Mouse (Mus musculus) macrophage (primary cell): ENCODE measurements around the gene Pard6b. TPM values are rescaled to one million over a fixed set of nuclear protein-coding genes. Genes with fewer than 3 reads are reported as not detected.
"Not testable (repeated sequence)": the region's sequence is repeated elsewhere in the genome, so short reads cannot be mapped to it uniquely, and the experiment has no call there.

Experiments used
- H3K27ac ChIP-seq: fragments of 350-480 bp; formaldehyde crosslinking; 2 replicates; pipeline ENCODE4 v1.9.0; 2021
- H3K36me3 ChIP-seq: fragments of 350-480 bp; formaldehyde crosslinking; 2 replicates; pipeline ENCODE4 v1.9.0; 2021; ENCODE audit errors: inconsistent target
- H3K4me3 ChIP-seq: fragments of 350-480 bp; formaldehyde crosslinking; 2 replicates; pipeline ENCODE4 v1.9.0; 2021; ENCODE audit errors: inconsistent target
- H3K79me2 ChIP-seq: fragments of 350-480 bp; formaldehyde crosslinking; 2 replicates; pipeline ENCODE4 v1.9.0; 2021; ENCODE audit errors: inconsistent target
- WGBS: methylation state at CpG from one replicate; pipeline ENCODE4 v1.1.7; 2026; ENCODE audit warnings: inconsistent platforms; ENCODE audit not compliant: missing documents; 5-methylcytosine and 5-hydroxymethylcytosine counted together
- polyA plus RNA-seq: library from polyadenylated mRNA; stranded (reverse); fragments of 250-400 nt; gene quantifications from 3 replicates; pipeline ENCODE4 v1.2.4, GENCODE M21; 2018; ENCODE audit warnings: inconsistent platforms

The Pard6b gene
- polyA plus RNA-seq, 1 experiment from 2014 or later = not detected

DNA sequence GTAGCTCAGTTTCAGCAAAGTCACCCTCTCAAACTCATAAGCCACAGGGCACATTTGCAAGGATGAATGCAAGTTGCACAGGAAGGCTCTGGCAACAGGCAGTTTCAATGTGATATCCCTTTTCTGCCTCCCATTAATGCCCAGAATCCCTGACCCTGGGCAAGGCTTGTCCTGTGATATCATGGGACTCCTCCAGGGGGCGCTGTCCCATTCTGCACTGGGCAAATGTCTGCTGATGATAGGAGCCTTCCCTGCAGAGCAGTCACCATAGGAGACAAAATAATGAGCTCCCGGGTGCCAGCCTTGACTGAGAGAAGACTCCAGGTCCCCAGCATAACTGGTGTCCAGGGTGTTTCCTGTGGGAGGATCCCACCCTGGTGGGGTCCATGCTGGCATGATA, 28.1 kb upstream of the Pard6b start:
- H3K36me3 ChIP-seq = no peaks in the 10 kb centered on the region
- 41% methylated on average over 2 of the region's 2 CpGs for WGBS
- no peaks in the 10 kb centered on the region for H3K79me2 ChIP-seq
- no peak overlapping the region for H3K4me3 ChIP-seq
- no peak overlapping the region for H3K27ac ChIP-seq

DNA sequence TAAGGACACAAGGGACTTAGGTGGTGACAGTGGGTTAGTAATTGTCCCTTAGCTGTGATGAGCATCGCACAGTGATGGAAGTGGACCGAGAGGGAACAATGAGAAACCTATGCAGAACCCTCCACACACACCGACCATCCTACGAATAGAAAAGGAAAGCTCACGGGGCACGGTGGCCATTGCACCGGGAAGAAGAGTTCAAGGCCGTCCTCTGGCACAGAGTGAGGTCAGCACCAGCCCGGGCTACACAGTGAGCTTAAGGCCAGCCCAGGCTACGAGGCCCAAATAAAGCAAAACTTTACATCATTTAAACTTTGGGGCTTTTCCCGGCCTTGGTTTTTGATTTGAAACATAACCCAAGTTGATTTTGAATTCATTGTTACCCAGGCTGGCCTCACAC, 26.7 kb upstream of the Pard6b start:
- 96% methylated on average over 11 of the region's 11 CpGs for WGBS
- no peaks in the 10 kb centered on the region for H3K79me2 ChIP-seq
- no peak overlapping the region for H3K27ac ChIP-seq
- no peak overlapping the region for H3K4me3 ChIP-seq
- no peaks in the 10 kb centered on the region for H3K36me3 ChIP-seq

DNA sequence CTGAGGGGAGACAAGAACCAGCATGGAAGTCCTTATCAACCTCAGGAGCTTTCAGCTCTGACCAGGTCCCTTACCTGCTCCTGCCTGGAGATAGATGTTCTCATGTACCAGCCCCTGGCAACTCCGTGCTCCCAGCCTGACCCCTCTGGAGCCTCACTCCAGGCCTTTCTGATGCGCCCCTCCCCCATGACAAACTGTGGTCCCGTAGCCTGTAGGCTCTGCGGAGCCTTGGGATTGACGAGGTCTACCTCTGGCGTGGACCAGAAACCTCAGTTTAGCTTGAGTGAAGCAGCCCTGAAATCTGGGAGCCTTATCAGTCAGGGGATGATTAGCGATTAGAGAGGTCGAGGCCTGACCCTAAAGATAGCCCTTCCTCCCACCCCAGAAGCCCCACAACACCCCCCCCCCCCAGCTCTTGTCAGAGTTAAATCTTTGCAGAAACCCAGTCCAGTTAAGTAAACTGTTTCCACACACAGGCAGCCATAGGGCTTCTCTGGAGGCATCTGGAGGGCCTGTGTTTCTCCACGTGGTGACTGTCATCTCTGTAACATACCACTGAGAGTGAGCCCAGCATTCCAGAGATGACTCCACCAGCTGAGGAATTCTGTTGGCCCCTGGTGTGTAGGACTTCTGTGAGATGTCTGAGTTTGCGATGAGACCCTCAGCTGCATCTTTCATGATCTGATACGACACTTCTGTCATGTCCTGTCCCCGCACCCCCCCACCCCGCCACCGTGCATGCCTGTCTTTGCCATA, 24.7 kb upstream of the Pard6b start:
- Histone ChIP-seq H3K27ac (no peak overlapping the region), H3K4me3 (no peak overlapping the region), H3K79me2 (no peaks in the 10 kb centered on the region), H3K36me3 (no peaks in the 10 kb centered on the region)
- 91% methylated on average over 14 of the region's 14 CpGs for WGBS

DNA sequence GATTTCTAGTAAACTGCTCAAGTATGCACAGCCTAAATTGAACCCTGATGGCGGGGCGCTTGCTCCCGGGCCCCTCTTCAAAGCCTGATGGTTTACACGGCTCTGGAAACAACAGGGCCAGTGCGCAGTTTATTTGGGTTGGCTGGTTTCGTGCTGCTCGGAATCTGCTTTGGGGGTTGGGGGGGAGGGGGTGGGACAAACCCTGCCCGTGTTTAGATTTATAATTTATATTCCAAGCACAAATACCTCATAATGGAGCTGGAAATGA, 24.2 kb upstream of the Pard6b start:
- Histone ChIP-seq H3K4me3 (no peak overlapping the region), H3K36me3 (no peaks in the 10 kb centered on the region), H3K27ac (no peak overlapping the region), H3K79me2 (no peaks in the 10 kb centered on the region)
- WGBS = 94% methylated on average over 8 of the region's 8 CpGs

DNA sequence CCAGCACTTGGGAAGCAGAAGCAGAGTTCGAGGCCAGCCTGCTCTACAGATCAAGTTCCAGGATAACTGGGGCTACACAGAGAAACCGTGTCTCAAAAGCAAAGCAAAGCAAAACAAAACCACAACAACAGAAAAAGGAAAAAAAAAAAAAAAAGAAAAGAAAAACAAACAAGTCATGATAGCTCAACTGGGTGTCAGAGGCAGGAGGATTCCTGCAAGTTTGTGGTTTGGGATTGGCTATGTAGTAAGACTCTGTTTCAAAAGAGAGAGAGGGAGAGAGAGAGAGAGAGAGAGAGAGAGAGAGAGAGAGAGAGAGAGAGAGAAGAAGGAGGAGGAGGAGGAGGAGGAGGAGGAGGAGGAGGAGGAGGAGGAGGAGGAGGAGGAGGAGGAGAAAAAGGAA, 22.9 kb upstream of the Pard6b start:
- WGBS = 88% methylated on average over 1 of the region's 2 CpGs
- not testable (repeated sequence) for H3K27ac ChIP-seq, H3K79me2 ChIP-seq, H3K4me3 ChIP-seq, H3K36me3 ChIP-seq

DNA sequence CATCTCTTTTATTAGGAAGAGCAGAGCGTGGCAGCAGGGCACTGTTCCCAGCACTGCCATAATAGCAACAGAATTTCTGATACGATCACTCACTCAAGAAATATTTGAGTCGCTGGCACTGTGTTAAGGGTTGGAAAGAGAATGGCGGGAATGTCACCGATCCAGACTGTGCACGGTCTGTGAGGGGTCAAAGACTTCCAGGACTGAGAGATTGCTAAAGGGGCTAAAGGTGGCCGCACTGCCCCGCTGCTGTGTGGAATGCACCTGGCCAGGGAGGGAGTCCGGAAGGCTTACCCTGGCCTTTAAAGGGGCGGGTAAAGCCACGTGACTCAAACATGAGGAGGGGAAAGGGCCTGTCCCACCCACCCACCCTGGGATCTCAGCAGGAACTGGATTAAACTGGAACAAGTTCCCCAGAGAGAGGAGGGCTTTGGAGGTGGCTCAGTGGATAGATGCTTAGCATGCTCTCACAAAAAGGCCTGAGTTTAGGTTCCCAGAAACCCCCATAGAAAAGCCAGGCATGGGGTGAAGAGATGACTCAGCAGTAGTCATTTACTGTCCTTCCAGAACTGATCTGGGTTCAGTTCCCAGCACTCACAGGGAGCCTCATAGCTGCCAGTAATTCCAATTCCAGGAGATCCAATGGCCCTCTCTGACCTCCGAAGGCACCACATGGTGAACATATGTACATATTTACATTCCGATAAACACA, 22.2 kb upstream of the Pard6b start:
- H3K79me2 ChIP-seq = no peaks in the 10 kb centered on the region
- H3K4me3 ChIP-seq = no peak overlapping the region
- 75% methylated on average over 13 of the region's 13 CpGs for WGBS
- no peaks in the 10 kb centered on the region for H3K36me3 ChIP-seq
- H3K27ac ChIP-seq = no peak overlapping the region

DNA sequence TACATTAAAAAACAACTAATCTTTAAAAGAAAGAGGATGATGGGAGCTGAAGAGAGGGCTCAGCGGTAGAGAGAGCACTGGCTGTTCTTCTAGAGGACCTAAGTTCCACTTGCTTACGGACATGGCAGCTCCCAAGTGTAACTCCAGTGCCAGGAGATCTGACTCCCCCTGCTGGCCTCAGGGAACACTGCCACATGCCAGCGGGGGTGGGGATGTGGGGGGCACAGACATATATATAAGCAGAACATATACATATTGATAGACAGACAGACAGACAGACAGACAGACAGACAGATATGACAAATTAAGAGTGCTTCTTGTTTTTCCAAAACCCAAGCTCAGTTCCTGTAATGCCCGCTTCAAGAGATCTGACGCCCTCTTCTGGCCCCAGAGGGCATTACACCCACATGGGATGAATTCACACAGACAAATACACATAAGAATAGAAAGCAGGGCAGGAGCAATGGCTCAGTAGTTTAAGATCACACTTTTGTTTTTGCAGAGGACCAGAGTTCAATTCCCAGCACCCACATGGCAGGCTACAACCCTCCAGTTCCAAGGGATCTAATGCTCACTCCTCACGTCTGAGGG, 21.5 kb upstream of the Pard6b start:
- Histone ChIP-seq H3K27ac (no peak overlapping the region), H3K36me3 (no peaks in the 10 kb centered on the region), H3K79me2 (no peaks in the 10 kb centered on the region), H3K4me3 (no peak overlapping the region)
- 78% methylated on average over 6 of the region's 6 CpGs for WGBS

DNA sequence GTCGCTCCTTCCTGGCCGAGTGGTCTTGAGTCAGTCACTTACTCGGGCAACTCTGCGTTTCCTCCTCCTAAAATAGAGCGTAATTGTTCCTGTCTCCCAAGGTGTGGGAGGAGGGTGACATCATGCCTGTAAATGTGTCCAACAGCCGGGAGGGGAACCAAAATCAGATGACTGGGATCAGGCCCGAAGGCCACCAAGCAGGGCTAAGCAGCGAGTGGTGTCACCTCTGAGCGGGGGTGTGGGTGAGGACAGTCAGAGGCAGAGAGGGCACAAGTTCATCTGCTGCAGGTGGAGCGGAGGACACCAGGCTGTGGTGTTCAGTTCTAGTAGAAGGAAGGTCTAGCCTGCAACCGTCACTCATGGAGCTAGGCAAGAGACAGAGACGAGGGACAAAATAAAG, 17.1 kb upstream of the Pard6b start:
- no peak overlapping the region for H3K4me3 ChIP-seq
- H3K27ac ChIP-seq = no peak overlapping the region
- WGBS = 87% methylated on average over 12 of the region's 12 CpGs
- H3K79me2 ChIP-seq = no peaks in the 10 kb centered on the region
- no peaks in the 10 kb centered on the region for H3K36me3 ChIP-seq

DNA sequence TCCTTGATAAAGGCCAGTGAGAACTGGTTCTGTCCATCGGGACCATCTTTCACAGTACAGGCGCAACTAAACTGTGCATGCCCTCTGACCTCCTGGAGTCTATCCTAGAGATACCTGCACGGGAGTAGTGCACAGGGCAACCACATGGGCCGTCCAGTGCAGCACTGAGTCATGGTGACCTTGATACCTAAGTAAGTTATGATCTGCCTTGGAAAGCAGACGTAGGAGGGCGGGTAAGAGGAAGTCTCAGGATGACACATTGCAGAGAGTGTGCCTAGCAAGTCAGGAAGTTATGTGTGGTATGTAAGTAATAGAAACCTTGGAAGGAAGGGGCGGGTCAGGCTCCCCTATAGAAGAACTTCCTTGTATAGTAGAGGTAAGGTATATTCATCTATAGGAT, 15.3 kb upstream of the Pard6b start:
- H3K27ac ChIP-seq = no peak overlapping the region
- WGBS = 40% methylated on average over 7 of the region's 7 CpGs

DNA sequence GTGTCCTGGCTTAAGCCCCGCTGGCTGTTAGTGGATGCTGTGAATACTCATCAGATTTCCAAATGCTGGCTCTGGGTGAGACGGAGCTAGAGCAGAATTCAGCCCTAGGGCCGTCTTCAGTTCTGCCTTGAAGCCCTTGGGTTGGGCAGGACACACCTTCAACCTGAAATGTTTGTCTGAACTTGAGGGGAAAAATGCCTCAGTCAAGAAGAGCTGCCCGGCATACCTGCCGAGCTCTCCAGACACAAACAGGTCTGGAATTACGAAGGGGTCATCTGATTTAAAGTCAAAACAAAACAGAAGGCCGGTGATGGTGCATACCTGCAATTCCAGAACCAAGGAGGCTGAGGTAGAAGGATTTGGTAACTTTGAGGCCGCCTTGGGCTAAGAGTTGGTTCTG, 14.0 kb upstream of the Pard6b start:
- 94% methylated on average over 8 of the region's 8 CpGs for WGBS
- Histone ChIP-seq H3K4me3 (no peak overlapping the region), H3K27ac (no peak overlapping the region), H3K36me3 (no peaks in the 10 kb centered on the region), H3K79me2 (no peaks in the 10 kb centered on the region)

More for the DNA sequence above, 15.3 kb upstream of the Pard6b start:
- Histone ChIP-seq H3K79me2 (no peaks in the 10 kb centered on the region), H3K36me3 (no peaks in the 10 kb centered on the region), H3K4me3 (no peak overlapping the region)

DNA sequence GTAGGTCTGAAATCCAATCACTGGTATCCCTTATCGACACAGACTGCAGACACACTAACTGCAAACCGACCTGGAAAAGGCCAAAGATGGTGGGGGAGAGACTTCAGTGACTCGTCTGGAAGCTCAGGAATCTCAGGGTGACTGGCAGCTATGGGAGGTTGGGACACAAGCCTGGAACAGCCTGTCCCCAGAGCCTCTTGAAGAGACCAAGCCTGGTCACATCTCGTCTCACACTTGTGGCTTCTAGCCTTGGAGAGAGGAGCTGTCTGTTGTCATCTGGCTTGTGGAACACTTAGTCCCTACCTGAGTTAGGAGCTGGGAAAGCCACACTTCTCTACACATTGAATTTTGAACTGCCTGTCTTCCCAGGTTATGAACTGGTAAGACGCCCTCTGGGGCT, 10.4 kb upstream of the Pard6b start:
- no peak overlapping the region for H3K27ac ChIP-seq
- 87% methylated on average over 5 of the region's 5 CpGs for WGBS
- H3K79me2 ChIP-seq = no peaks in the 10 kb centered on the region
- H3K36me3 ChIP-seq = no peaks in the 10 kb centered on the region
- no peak overlapping the region for H3K4me3 ChIP-seq

DNA sequence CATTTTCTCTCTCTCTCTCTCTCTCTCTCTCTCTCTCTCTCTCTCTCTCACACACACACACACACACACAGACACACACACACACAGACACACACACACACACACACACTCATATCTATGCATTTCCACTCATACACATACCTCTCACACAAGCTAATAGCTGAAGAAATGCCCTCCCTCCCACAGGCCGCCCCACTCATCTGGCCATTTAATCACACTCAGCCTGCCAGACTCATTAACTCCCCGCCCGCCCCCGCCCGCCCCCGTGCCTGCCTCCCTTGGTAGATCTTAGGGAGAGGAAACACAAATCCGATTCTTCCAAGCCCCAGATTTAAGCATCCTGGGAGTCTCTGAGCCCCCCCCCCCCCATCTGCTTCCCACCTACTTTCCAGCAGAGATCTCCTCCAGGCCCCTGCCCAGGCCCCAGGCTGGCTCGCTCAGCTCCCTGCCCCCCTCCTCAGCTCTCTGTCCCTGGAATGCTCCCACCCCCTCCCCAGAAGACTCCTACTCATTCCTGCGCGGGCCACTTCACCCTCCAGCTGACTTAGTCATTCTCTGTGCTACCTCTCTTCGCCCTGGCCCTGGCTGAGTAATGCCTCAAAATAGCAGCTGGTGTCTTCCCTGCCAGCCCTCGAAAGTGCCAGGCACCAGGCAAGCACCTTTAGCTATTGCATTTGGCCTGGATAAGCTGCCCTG, 8.2 kb upstream of the Pard6b start:
- no peak overlapping the region for H3K27ac ChIP-seq
- H3K79me2 ChIP-seq = no peaks in the 10 kb centered on the region
- H3K4me3 ChIP-seq = no peak overlapping the region
- WGBS = 90% methylated on average over 11 of the region's 12 CpGs
- no peaks in the 10 kb centered on the region for H3K36me3 ChIP-seq

DNA sequence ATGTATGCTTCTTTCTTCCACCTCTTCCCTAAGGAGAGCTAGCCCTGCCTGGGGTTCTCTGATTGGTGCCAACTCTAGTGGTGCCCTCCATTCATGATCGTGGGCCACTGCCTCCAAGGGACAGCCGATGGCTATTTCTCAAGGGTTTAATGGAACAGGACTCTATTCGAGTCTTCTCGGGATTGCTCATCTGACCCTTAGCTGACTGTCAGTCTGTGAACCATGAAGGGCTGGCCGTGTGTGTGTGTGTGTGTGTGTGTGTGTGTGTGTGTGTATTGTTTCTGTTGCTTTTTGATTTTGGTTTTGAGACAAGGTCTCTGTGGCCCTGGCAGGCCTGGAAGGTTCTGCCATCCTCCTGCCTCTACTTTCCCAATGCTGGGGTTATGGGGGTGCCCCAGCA, 7.1 kb upstream of the Pard6b start:
- 96% methylated on average over 4 of the region's 5 CpGs for WGBS
- H3K36me3 ChIP-seq = no peaks in the 10 kb centered on the region
- H3K79me2 ChIP-seq = no peaks in the 10 kb centered on the region
- H3K27ac ChIP-seq = no peak overlapping the region
- H3K4me3 ChIP-seq = no peak overlapping the region

DNA sequence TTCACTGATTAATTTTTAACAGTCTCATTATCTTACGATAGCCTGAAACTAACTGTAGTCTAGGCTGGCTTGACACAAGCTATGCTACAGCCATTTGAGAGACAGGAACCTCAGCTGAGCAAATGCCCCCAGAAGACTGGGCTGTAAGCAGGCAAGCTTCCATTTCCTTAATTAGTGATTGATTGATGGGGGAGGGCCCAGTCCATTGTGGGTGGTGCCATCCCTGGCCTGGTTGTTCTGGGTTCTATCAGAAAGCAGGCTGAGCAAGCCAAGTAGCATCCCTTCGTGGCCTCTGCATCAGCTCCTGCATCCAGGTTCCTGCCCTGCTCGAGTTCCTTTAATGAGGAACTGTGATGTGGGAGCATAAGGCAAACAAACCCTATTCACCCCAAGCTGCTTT, 6.3 kb upstream of the Pard6b start:
- H3K27ac ChIP-seq = no peak overlapping the region
- 76% methylated on average over 3 of the region's 3 CpGs for WGBS
- no peak overlapping the region for H3K4me3 ChIP-seq
- H3K79me2 ChIP-seq = no peaks in the 10 kb centered on the region
- no peaks in the 10 kb centered on the region for H3K36me3 ChIP-seq
